Mouse (Mus musculus) embryonic facial prominence, embryonic 10.5 days (tissue): Measurements from ENCODE around the gene Krt76. TPM values are rescaled to one million over a fixed set of nuclear protein-coding genes. Genes with fewer than 3 reads are reported as not detected.

Experiments
- DNase-seq: peaks from one replicate; pipeline ENCODE4 v3.0.0-alpha.2; 2017; ENCODE audit warnings: low spot score
- H3K27ac ChIP-seq: fragments of 300-500 bp; sonication (generic); replicated peaks from 2 replicates; pipeline ENCODE4 v1.5.1; 2016; ENCODE audit warnings: mild to moderate bottlenecking
- H3K27me3 ChIP-seq: fragments of 300-500 bp; sonication (generic); replicated peaks from 2 replicates; pipeline ENCODE4 v1.6.1; 2016; ENCODE audit warnings: low read depth, mild to moderate bottlenecking; ENCODE audit not compliant: poor library complexity, severe bottlenecking
- H3K36me3 ChIP-seq: fragments of 300-500 bp; sonication (generic); replicated peaks from 2 replicates; pipeline ENCODE4 v1.6.1; 2016; ENCODE audit warnings: mild to moderate bottlenecking, moderate library complexity
- H3K4me1 ChIP-seq: fragments of 300-500 bp; sonication (generic); 2 replicates; pipeline ENCODE4 v1.6.1; 2016
- H3K4me3 ChIP-seq: fragments of 300-500 bp; sonication (generic); 2 replicates; pipeline ENCODE4 v1.5.1; 2016; ENCODE audit warnings: mild to moderate bottlenecking, moderate library complexity
- H3K9me3 ChIP-seq: fragments of 300-500 bp; sonication (generic); 2 replicates; pipeline ENCODE4 v1.6.1; 2016; ENCODE audit warnings: mild to moderate bottlenecking
- WGBS: fragments of 180-500 bp; shearing (Covaris S2); methylation state at CpG from one replicate; pipeline ENCODE4 v1.1.7; 2016; 5-methylcytosine and 5-hydroxymethylcytosine counted together
- polyA plus RNA-seq: library from polyadenylated mRNA; unstranded; fragments of >200 nt; fragmentation: Nextera tagmentation; extraction: Ambion mirVana; gene quantifications from 2 replicates; pipeline ENCODE4 v1.2.1, GENCODE M21; 2016

Gene Krt76
- not detected in 2 replicates for polyA plus RNA-seq

GRCm38 (mm10) chr15:101892820-101893219 is at the start of gene Krt76:
Krt76 (minus strand) TSS chr15:101892920.
- no peak within 1 kb of the TSS for H3K27ac ChIP-seq
- H3K27me3 ChIP-seq, result no peaks in the 10 kb centered on the region
- no peaks in the 10 kb centered on the region for H3K4me1 ChIP-seq
- H3K9me3 ChIP-seq, result no peaks in the 10 kb centered on the region
- H3K36me3 ChIP-seq, result no peaks in the 10 kb centered on the region
- no peak for DNase-seq
- H3K4me3 ChIP-seq, result no peak within 1 kb of the TSS
- WGBS, result 55% methylated on average over 4 of the region's 4 CpGs

- H3K9me3 ChIP-seq, result no peaks in the 10 kb centered on the region
- H3K4me1 ChIP-seq, result peaks cover 22% of the 10 kb centered on the region
- no peak overlapping the region for H3K4me3 ChIP-seq
- no peak overlapping the region for H3K27ac ChIP-seq
- WGBS, result 57% methylated on average over 8 of the region's 8 CpGs
- H3K27me3 ChIP-seq, result no peaks in the 10 kb centered on the region; the same call in 1 of the 2 replicates
- no peak for DNase-seq
- H3K36me3 ChIP-seq, result no peaks in the 10 kb centered on the region
Observed at GRCm38 (mm10) chr15:101941948-101942347, 49.2 kb upstream of the Krt76 start.

- H3K4me1 ChIP-seq, result peaks cover 22% of the 10 kb centered on the region
- H3K36me3 ChIP-seq, result no peaks in the 10 kb centered on the region
- no peak within 1 kb of the TSS for H3K4me3 ChIP-seq
- 60% methylated on average over 6 of the region's 6 CpGs for WGBS
- H3K27me3 ChIP-seq, result no peaks in the 10 kb centered on the region; the same call in 1 of the 2 replicates
- H3K9me3 ChIP-seq, result no peaks in the 10 kb centered on the region
- no peak within 1 kb of the TSS; the same call in 1 of the 2 replicates for H3K27ac ChIP-seq
- no peak for DNase-seq
Observed at GRCm38 (mm10) chr15:101940274-101940829, 47.6 kb upstream of the Krt76 start, which contains the start of gene Krt79. Krt79 (minus strand) TSS chr15:101940324.

GRCm38 (mm10) chr15:101938600-101939308 is 46.0 kb upstream of the Krt76 start:
- H3K27ac ChIP-seq, result no peak overlapping the region
- no peaks in the 10 kb centered on the region for H3K36me3 ChIP-seq
- H3K9me3 ChIP-seq, result no peaks in the 10 kb centered on the region
- H3K27me3 ChIP-seq, result no peaks in the 10 kb centered on the region; the same call in 1 of the 2 replicates
- 86% methylated on average over 9 of the region's 9 CpGs for WGBS
- peaks cover 22% of the 10 kb centered on the region for H3K4me1 ChIP-seq
- no peak for DNase-seq
- H3K4me3 ChIP-seq, result no peak overlapping the region

GRCm38 (mm10) chr15:101933024-101933423 is 40.3 kb upstream of the Krt76 start:
- peaks cover 27% of the 10 kb centered on the region for H3K4me1 ChIP-seq
- H3K36me3 ChIP-seq, result no peaks in the 10 kb centered on the region
- WGBS, result 65% methylated on average over 6 of the region's 6 CpGs
- H3K27me3 ChIP-seq, result peaks cover 40% of the 10 kb centered on the region
- no peak overlapping the region for H3K27ac ChIP-seq
- no peak for DNase-seq
- H3K9me3 ChIP-seq, result no peaks in the 10 kb centered on the region
- H3K4me3 ChIP-seq, result no peak overlapping the region

- DNase-seq, result peak; percentile 55
- Histone ChIP-seq H3K9me3 (no peaks in the 10 kb centered on the region), H3K4me1 (peaks cover 39% of the 10 kb centered on the region), H3K36me3 (no peaks in the 10 kb centered on the region), H3K27ac (peak overlapping the region; percentile 45; the same call in 1 of the 2 replicates), H3K4me3 (peak overlapping the region; percentile 48), H3K27me3 (peaks cover 46% of the 10 kb centered on the region)
- 2% methylated on average over 17 of the region's 17 CpGs for WGBS
Observed at GRCm38 (mm10) chr15:101929666-101930065, 36.9 kb upstream of the Krt76 start.

- Histone ChIP-seq H3K9me3 (no peaks in the 10 kb centered on the region), H3K4me1 (peaks cover 40% of the 10 kb centered on the region), H3K36me3 (no peaks in the 10 kb centered on the region), H3K27ac (no peak overlapping the region), H3K27me3 (peaks cover 46% of the 10 kb centered on the region), H3K4me3 (peak overlapping the region; percentile 48)
- 15% methylated on average over 9 of the region's 9 CpGs for WGBS
- peak; percentile 21 for DNase-seq
Observed at GRCm38 (mm10) chr15:101929087-101929486, 36.4 kb upstream of the Krt76 start.

- Histone ChIP-seq H3K36me3 (no peaks in the 10 kb centered on the region), H3K9me3 (no peaks in the 10 kb centered on the region), H3K27me3 (peaks cover 46% of the 10 kb centered on the region), H3K27ac (peak overlapping the region; percentile 15; the same call in 1 of the 2 replicates), H3K4me1 (peaks cover 40% of the 10 kb centered on the region), H3K4me3 (no peak overlapping the region)
- WGBS, result 65% methylated on average over 12 of the region's 12 CpGs
- DNase-seq, result peak; percentile 34
Observed at GRCm38 (mm10) chr15:101927340-101928080, 34.8 kb upstream of the Krt76 start.

- 91% methylated on average over 1 of the region's 1 CpGs for WGBS
- H3K36me3 ChIP-seq, result no peaks in the 10 kb centered on the region
- no peak for DNase-seq
- H3K9me3 ChIP-seq, result no peaks in the 10 kb centered on the region
- peaks cover 23% of the 10 kb centered on the region for H3K27me3 ChIP-seq
- no peak overlapping the region for H3K27ac ChIP-seq
- H3K4me1 ChIP-seq, result peaks cover 33% of the 10 kb centered on the region
- H3K4me3 ChIP-seq, result no peak overlapping the region
Observed at GRCm38 (mm10) chr15:101925041-101925440, 32.3 kb upstream of the Krt76 start.

GRCm38 (mm10) chr15:101924635-101925034 is 31.9 kb upstream of the Krt76 start, which contains the start of gene Krt4:
Krt4 (minus strand) TSS chr15:101924735.
- H3K4me1 ChIP-seq, result peaks cover 29% of the 10 kb centered on the region
- H3K4me3 ChIP-seq, result no peak within 1 kb of the TSS
- no peaks in the 10 kb centered on the region for H3K36me3 ChIP-seq
- 85% methylated on average over 11 of the region's 11 CpGs for WGBS
- no peak within 1 kb of the TSS for H3K27ac ChIP-seq
- DNase-seq, result no peak
- H3K27me3 ChIP-seq, result peaks cover 19% of the 10 kb centered on the region
- H3K9me3 ChIP-seq, result no peaks in the 10 kb centered on the region

GRCm38 (mm10) chr15:101922296-101922695 is 29.6 kb upstream of the Krt76 start:
- Histone ChIP-seq H3K4me3 (no peak overlapping the region), H3K4me1 (peaks cover 6% of the 10 kb centered on the region), H3K27ac (no peak overlapping the region), H3K27me3 (0 out of 2 replicates have a peak, but pooled peaks cover under 1% of the 10 kb centered on the region), H3K36me3 (no peaks in the 10 kb centered on the region), H3K9me3 (no peaks in the 10 kb centered on the region)
- no peak for DNase-seq
- WGBS, result 88% methylated on average over 2 of the region's 2 CpGs

GRCm38 (mm10) chr15:101916072-101916471 is 23.4 kb upstream of the Krt76 start:
- Histone ChIP-seq H3K9me3 (no peaks in the 10 kb centered on the region), H3K27me3 (no peaks in the 10 kb centered on the region), H3K4me1 (no peaks in the 10 kb centered on the region), H3K4me3 (no peak overlapping the region), H3K27ac (no peak overlapping the region), H3K36me3 (no peaks in the 10 kb centered on the region)
- DNase-seq, result no peak
- 80% methylated on average over 2 of the region's 2 CpGs for WGBS
